Mouse (Mus musculus) left cerebral cortex, adult 8-10 months (tissue): ENCODE data around the gene Depdc1b. TPM values are rescaled to one million over a fixed set of nuclear protein-coding genes. Genes with fewer than 3 reads are reported as not detected.

Experiments
- DNase-seq, 2 experiments: peaks; one replicate each; pipeline ENCODE4 v3.0.0; 2022; ENCODE audit warnings: low spot score in 2 of 2
- total RNA-seq, 4 experiments: library from RNA; stranded (reverse); gene quantifications; 2 replicates each; pipeline ENCODE4 v1.2.4; 2022

The Depdc1b gene
- total RNA-seq, 4 experiments from 2014 or later: 0.17 to 0.46 (median 0.33) TPM

- DNase-seq: no peak
These were observed 363 bp downstream of the Depdc1b start for GRCm38 (mm10) chr13:108316487-108316903.

- DNase-seq: no peak
These were observed 1.3 kb downstream of the Depdc1b start for GRCm38 (mm10) chr13:108317414-108317813.

- DNase-seq: no peak
These were observed 2.9 kb downstream of the Depdc1b start for GRCm38 (mm10) chr13:108319028-108319427.

GRCm38 (mm10) chr13:108320216-108320615 is 4.1 kb downstream of the Depdc1b start:
- no peak for DNase-seq

GRCm38 (mm10) chr13:108322466-108322865 is 6.3 kb downstream of the Depdc1b start:
- no peak for DNase-seq

- no peak for DNase-seq
These were observed 7.2 kb downstream of the Depdc1b start for GRCm38 (mm10) chr13:108323317-108323716.

- no peak for DNase-seq
These were observed 8.0 kb downstream of the Depdc1b start for GRCm38 (mm10) chr13:108323866-108324829.

- DNase-seq: no peak
These were observed 9.7 kb downstream of the Depdc1b start for GRCm38 (mm10) chr13:108325871-108326270.

- no peak for DNase-seq
These were observed 10.2 kb downstream of the Depdc1b start for GRCm38 (mm10) chr13:108326351-108326750.

- DNase-seq: no peak
These were observed 10.9 kb downstream of the Depdc1b start for GRCm38 (mm10) chr13:108327047-108327446.

- no peak for DNase-seq
These were observed 12.5 kb downstream of the Depdc1b start for GRCm38 (mm10) chr13:108328406-108329180.

GRCm38 (mm10) chr13:108329693-108330092 is 13.6 kb downstream of the Depdc1b start:
- no peak for DNase-seq

- no peak for DNase-seq
These were observed 19.3 kb downstream of the Depdc1b start for GRCm38 (mm10) chr13:108335257-108336003.

GRCm38 (mm10) chr13:108336192-108336591 is 20.1 kb downstream of the Depdc1b start:
- DNase-seq: no peak

- DNase-seq: no peak
These were observed 21.2 kb downstream of the Depdc1b start for GRCm38 (mm10) chr13:108337340-108337739.

- no peak for DNase-seq
These were observed 22.1 kb downstream of the Depdc1b start for GRCm38 (mm10) chr13:108338076-108338836.

- no peak for DNase-seq
These were observed 23.9 kb downstream of the Depdc1b start for GRCm38 (mm10) chr13:108339907-108340596.

GRCm38 (mm10) chr13:108341585-108341984 is 25.5 kb downstream of the Depdc1b start:
- DNase-seq: no peak

- no peak for DNase-seq
These were observed 29.6 kb downstream of the Depdc1b start for GRCm38 (mm10) chr13:108345756-108346155.

- DNase-seq: no peak
These were observed 30.9 kb downstream of the Depdc1b start for GRCm38 (mm10) chr13:108347016-108347415.
